Mouse (Mus musculus) layer of hippocampus, adult 2 months (tissue): ENCODE measurements at regions not wholly inside any gene's neighbourhood (a gene's known extent, or its start where the extent isn't known, plus 50 kb on each side); places are given as distances from the start of the nearest gene placed in this dataset.

Experiments
- DNase-seq, 2 experiments: peaks; one replicate each; pipeline ENCODE4 v3.0.0; 2022; ENCODE audit warnings: low spot score in 2 of 2
- H3K27ac ChIP-seq: fragments of 200-600 bp; 2 replicates; pipeline ENCODE4 v1.8.1; 2022
- H3K4me3 ChIP-seq: fragments of 200-600 bp; 2 replicates; pipeline ENCODE4 v1.8.1; 2022; ENCODE audit warnings: mild to moderate bottlenecking
- CTCF ChIP-seq: fragments of 200-600 bp; conservative IDR thresholded peaks from 2 replicates; pipeline ENCODE4 v1.8.1; 2022; ENCODE audit warnings: antibody characterized with exemption, mild to moderate bottlenecking, moderate library complexity

DNA sequence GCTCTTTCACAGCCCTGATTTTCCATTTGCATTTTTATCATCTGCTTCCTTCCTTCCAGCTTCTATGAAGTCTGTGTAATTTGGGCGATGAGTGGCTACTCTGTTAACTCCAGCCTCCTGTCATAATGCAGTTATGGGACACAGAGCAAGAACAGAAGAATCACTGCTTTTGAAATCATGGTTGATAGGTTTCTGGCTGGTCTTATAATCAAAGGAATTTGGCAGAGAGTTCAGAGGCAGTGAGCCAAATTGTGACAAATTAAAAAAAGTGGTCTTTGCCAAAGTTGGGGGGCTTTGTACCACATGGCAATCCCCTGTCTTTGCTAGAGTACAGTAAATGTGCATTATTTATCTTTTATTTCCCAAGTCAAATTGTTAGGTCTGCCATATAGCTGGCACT lies 1292.6 kb downstream of the Rapgef2 start:
- no peak overlapping the region for H3K27ac ChIP-seq
- no peak for DNase-seq
- TF ChIP-seq CTCF: no peak
- H3K4me3 ChIP-seq: no peak overlapping the region

DNA sequence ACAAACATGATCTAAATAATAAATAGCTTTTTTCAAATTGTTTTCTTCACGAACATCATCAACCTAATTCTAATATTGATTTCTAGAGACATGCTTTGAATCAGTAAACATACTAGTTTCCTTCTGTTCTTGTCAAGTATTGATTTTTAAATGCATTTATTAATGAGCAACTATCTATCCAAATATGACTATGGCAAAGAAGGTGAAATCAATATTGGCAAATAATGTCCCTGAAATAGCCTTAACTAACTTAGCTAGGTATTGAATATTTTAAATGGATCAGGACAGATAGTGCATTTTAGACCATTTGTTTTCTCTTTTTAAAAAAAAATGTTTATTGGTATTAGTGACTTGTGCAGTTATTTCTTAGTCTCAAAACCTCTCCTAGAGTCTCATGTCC lies 1341.5 kb downstream of the Rapgef2 start:
- Histone ChIP-seq H3K27ac (no peak overlapping the region), H3K4me3 (no peak overlapping the region)
- no peak for DNase-seq
- no peak for TF ChIP-seq CTCF

DNA sequence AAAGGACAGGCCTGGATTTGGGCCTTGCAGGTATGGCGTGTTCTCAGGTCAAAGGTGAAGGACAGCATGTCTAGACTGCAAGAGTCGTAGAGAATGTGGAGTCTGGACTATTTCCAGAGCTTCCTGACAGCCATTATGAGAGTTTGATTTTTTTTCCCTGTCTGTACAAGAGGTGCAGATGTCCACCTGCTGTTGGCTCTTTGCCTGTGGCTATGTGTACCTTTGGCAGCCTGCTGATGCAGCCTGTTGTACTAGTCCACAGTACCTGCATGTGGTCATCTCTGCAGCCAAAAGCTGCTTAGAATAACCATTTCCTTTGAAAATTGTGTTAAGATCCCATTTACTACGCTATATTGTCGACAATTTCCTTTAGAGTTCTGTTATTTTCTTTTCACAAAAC lies 1389.1 kb downstream of the Rapgef2 start:
- no peak overlapping the region for H3K27ac ChIP-seq
- TF ChIP-seq CTCF: no peak

DNA sequence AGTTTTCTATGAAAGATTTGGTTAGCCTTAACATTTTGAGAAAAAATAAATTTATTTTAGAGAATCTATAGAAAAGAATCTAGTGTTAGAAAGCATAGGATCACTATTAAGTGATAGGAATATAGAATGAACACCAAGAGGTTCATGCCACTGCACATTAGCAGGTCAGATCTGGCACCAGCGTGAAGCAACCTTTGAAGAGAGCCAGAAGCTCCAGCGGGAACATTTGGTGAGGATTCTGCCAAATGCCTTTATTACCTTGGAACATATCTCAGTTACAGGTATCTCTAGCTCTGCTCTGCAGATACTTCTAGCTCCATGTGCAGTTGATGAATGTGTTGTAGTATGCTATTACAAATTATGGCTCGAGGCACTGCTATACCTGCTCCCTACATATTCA lies 1398.7 kb downstream of the Rapgef2 start:
- Histone ChIP-seq H3K4me3 (no peak overlapping the region), H3K27ac (no peak overlapping the region)
- TF ChIP-seq CTCF: no peak
- no peak for DNase-seq

More for the DNA sequence above, 1389.1 kb downstream of the Rapgef2 start:
- H3K4me3 ChIP-seq: no peak overlapping the region
- DNase-seq: no peak

DNA sequence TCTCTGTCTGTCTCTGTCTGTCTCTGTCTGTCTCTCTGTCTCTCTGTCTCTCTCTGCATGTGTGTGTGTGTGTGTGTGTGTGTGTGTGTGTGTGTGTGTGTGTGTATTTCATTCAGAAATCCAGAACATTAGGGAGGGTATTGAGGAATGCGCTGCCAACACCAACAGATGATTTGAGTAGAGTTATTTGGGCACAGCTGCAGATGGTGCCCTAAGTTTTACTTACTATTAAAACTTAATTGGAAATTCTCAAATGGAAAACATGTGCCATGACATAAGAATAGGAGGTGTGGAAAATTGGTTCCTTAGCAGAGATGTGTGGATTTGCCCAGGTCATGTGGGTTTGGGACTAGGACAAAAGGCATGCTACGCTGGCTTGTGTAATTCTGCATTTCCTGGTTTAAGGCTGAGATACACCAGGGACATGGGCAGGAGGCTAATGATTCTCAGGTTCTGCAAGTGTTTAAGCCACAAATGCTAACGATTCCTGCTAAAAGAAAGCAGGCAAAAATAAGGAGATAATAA lies 1437.5 kb downstream of the Rapgef2 start:
- DNase-seq: no peak
- Histone ChIP-seq H3K4me3 (no peak overlapping the region), H3K27ac (no peak overlapping the region)
- TF ChIP-seq CTCF: no peak

DNA sequence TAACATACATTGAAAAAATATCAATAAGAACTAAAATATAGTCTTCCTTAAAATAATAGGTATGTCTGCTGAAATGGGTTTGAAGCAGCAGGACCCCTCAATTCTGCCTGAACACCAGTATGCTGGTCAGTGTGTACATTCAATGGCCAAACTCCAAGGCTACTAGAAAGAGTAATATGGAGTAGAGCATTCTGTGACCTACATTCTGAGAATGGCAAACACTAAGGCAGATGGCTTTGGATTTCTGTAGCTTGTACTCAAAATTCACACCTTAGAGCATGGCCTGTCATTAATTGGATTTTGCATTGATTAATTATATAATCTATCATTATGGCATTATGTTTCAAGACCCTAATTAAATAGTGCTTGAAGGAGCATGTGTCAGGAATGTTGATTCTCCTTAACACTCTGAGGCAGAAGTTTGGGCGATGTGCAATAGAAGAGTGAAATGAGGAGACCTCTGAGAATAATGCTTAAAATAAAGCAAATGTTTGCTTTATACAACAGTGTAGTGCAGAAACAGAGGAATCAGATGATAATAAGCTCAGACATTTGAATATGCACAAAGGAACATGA lies 1454.0 kb downstream of the Rapgef2 start:
- no peak overlapping the region for H3K4me3 ChIP-seq
- no peak for TF ChIP-seq CTCF
- no peak for DNase-seq
- H3K27ac ChIP-seq: no peak overlapping the region

DNA sequence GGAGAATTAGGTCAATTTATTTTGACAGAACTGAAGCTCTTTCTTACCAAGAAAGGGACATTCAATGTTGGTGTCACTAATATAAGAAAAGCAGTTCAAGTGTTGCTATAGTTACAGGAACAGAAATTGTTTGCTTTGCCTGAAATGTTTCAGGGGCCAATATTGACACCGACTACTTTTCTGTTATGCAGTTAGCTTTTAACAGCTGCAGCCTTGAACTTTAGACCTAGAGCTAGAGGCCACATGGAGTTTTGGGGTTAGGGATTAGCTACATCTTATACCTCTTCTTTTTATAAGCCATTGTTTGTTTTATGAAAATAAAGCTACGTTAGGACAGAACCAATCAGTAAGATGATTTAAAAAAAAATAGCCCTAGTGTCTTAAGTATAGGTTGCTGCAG lies 1454.6 kb downstream of the Rapgef2 start:
- DNase-seq: no peak
- no peak overlapping the region for H3K27ac ChIP-seq

DNA sequence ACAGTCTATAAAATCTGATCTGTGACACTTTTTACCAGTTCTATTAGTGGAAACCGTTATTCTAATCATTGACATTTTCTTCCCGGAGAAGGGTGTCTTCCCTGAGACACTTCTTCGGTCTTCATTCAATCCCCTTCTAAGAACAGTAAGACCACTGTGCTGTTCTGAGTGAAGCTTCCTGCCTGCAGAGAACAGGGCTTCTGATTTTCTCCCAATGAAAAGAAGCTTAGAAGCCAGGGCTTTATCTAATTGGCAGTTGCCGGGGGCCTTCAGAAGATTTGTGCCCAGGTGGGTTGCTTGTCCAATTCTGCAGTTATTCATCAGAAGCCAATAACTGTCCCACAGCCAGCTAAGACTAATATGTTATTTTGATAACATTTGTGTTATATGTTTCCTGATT lies 1455.1 kb downstream of the Rapgef2 start:
- TF ChIP-seq CTCF: no peak
- Histone ChIP-seq H3K27ac (no peak overlapping the region), H3K4me3 (no peak overlapping the region)
- no peak for DNase-seq

More for the DNA sequence above, 1454.6 kb downstream of the Rapgef2 start:
- TF ChIP-seq CTCF: no peak
- H3K4me3 ChIP-seq: no peak overlapping the region

DNA sequence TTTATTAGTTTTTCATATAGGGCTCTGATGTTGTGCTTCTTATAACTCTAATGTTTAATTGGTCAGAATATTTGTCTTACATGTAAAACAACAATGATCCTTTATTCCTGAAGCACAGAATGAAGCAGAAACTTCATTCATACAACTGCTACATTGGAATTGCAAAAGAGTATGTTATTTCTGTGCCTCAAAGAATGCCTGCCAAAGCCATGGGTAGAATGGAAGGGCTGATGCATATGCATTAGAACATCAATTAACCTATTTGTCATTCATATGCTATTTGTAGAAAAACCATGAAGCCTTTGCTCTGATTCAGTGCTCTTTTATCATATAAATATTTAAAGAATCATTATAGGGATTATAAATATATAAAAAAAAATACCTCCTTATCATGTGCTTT lies 1456.1 kb downstream of the Rapgef2 start:
- TF ChIP-seq CTCF: no peak
- Histone ChIP-seq H3K4me3 (no peak overlapping the region), H3K27ac (no peak overlapping the region)
- DNase-seq: no peak

DNA sequence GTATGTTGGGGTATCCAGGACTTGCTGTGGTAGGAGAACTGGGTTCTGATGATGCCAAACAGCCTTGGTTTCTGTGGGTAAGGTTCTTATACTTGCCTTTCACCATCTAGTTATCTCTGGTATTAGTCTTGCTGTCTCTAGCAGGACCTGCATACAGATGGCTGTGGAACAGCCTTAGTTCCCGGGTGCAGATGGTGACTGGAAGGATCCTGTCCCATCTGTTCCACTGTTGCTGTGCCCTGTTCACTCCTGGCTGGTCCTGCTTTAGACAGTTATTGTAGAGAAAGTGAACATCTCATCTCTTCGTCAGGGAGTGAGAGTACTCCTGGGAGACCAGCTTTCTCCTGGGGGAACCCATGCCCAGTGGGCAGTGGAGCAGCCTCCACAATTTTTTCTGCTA lies 1485.5 kb downstream of the Rapgef2 start:
- no peak overlapping the region for H3K4me3 ChIP-seq
- DNase-seq: peak in 1 of 2 experiments; percentile 22
- H3K27ac ChIP-seq: no peak overlapping the region
- TF ChIP-seq CTCF: no peak

DNA sequence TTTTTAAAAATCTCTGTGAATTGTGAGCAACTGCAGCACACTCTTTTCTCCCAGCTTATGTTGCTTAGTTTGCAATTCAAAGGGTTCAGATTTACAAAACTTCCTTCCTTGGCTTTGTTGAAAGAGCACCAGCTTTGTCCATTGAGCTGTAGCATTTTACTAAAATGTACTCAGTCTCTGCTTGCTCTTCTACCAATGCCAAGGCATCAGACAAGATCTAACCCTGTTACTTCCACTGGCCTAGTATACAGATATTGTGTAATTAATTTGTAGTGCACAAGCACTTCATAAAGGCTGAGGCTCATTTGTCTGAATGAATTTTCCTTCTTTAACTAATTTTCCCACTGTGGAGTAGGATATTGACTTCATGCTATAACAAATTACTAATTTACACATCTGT lies 1504.5 kb downstream of the Rapgef2 start:
- no peak overlapping the region for H3K27ac ChIP-seq
- no peak for DNase-seq
- TF ChIP-seq CTCF: no peak
- H3K4me3 ChIP-seq: no peak overlapping the region

DNA sequence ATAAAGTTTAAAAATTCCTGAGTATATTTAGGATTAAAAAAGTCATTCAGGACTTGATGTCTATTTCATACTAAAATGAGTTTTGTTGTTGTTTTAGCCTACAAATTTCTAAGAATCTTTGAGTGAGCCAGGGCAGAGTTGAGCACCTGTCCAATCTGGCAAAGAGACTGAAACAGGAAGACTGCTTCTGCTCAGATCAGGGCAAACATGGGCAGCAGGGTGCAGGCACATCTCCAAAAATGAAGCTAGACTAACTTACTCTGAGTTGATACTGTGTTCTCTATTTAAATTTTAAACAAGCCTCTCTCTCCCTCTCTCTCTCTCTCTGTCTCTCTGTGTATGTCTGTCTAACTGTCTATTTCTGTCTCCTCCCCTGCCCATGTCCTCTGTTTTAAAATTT lies 1505.0 kb downstream of the Rapgef2 start:
- Histone ChIP-seq H3K4me3 (no peak overlapping the region), H3K27ac (no peak overlapping the region)
- DNase-seq: no peak
- TF ChIP-seq CTCF: no peak

DNA sequence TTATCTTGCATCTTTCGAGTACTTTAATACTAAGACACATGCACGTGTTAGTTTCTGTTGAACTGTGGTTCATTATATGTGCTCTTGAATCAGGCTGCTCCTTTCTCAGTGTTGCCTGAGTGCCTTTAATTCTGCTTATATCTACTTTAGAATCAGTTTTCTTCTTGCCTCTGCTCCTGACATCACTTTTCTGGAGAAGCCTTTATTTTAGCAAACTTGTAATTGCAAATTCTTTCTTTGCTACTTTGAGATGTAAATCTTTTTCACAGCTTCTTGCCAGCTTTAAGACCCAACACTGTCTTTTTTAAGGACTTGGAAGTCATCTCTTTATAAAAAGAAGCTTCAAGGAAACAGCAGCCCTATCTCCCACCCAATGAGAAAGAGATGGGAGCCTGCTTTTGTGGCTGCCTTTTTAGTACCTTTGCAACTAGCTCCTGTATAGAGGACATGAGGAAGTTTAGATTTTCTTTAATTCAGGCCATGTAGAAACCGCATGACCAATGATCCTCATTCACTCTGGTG lies 1527.4 kb downstream of the Rapgef2 start:
- Histone ChIP-seq H3K27ac (no peak overlapping the region), H3K4me3 (no peak overlapping the region)
- DNase-seq: no peak
- no peak for TF ChIP-seq CTCF

DNA sequence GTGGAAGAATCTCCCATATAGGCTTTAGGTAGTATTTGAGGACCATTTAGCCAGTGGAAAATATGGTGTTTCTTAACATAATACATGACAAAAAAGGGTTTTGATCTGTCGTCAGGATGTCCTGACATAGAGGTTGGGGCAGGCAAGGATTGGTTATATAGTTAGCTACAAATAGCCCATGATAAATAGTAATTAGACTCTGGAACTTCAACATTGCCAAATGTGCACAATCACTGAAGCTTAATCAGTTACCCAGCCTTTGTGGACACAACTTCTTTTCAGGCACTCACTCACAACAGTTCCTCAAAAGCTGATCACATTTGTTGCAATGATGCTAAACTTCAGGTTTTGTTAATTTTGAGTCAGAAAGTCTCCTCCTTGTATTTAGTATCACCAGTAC lies 1528.0 kb downstream of the Rapgef2 start:
- no peak for TF ChIP-seq CTCF
- Histone ChIP-seq H3K27ac (no peak overlapping the region), H3K4me3 (no peak overlapping the region)
- no peak for DNase-seq
